Mouse (Mus musculus): ENCODE data around the gene Cldn18.

Cldn18 gene

GRCm38 (mm10) chr9:99685536-99686231 is 31.4 kb downstream of the Cldn18 start:
- in situ Hi-C loops (cut with MboI; ENCODE audit: low sequenced_read_pairs): no loop called here

- in situ Hi-C loops (cut with MboI; ENCODE audit: low sequenced_read_pairs): no loop called here
Measured at GRCm38 (mm10) chr9:99685061-99685521, 32.0 kb downstream of the Cldn18 start.

GRCm38 (mm10) chr9:99681980-99682570 is 35.0 kb downstream of the Cldn18 start:
- in situ Hi-C loops (cut with MboI; ENCODE audit: low sequenced_read_pairs): no loop called here

- in situ Hi-C loops (cut with MboI; ENCODE audit: low sequenced_read_pairs): no loop called here
Measured at GRCm38 (mm10) chr9:99675714-99676113, 41.4 kb downstream of the Cldn18 start.

GRCm38 (mm10) chr9:99671603-99672002 is 45.5 kb downstream of the Cldn18 start:
- in situ Hi-C loops (cut with MboI; ENCODE audit: low sequenced_read_pairs): no loop called here

- in situ Hi-C loops (cut with MboI; ENCODE audit: low sequenced_read_pairs): no loop called here
Measured at GRCm38 (mm10) chr9:99667596-99667995, 49.5 kb downstream of the Cldn18 start.

GRCm38 (mm10) chr9:99662887-99663286 is 54.2 kb downstream of the Cldn18 start:
- in situ Hi-C loops (cut with MboI; ENCODE audit: low sequenced_read_pairs): no loop called here

GRCm38 (mm10) chr9:99662406-99662805 is 54.7 kb downstream of the Cldn18 start:
- in situ Hi-C loops (cut with MboI; ENCODE audit: low sequenced_read_pairs): no loop called here

- in situ Hi-C loops (cut with MboI; ENCODE audit: low sequenced_read_pairs): no loop called here
Measured at GRCm38 (mm10) chr9:99661606-99662166, 55.4 kb downstream of the Cldn18 start.

GRCm38 (mm10) chr9:99660756-99661155 is 56.3 kb downstream of the Cldn18 start:
- in situ Hi-C loops (cut with MboI; ENCODE audit: low sequenced_read_pairs): no loop called here

GRCm38 (mm10) chr9:99646102-99646501 is 71.0 kb downstream of the Cldn18 start:
- in situ Hi-C loops (cut with MboI; ENCODE audit: low sequenced_read_pairs): no loop called here

- in situ Hi-C loops (cut with MboI; ENCODE audit: low sequenced_read_pairs): no loop called here
Measured at GRCm38 (mm10) chr9:99645416-99645815, 71.7 kb downstream of the Cldn18 start.

GRCm38 (mm10) chr9:99639957-99640356 is 77.1 kb downstream of the Cldn18 start:
- in situ Hi-C loops (cut with MboI; ENCODE audit: low sequenced_read_pairs): no loop called here
